Mouse (Mus musculus) megakaryocyte-erythroid progenitor cell, adult 5-6 weeks (primary cell): ENCODE data around the gene Zfp831. TPM values are rescaled to one million over a fixed set of nuclear protein-coding genes. Genes with fewer than 3 reads are reported as not detected.
A peak's percentile ranks its signal among the peaks of the same experiment; 100 is the strongest.

Experiments
- ATAC-seq: replicated peaks from 2 replicates; pipeline ENCODE4 v1.8.0; 2016; ENCODE audit warnings: mild to moderate bottlenecking, inconsistent platforms; ENCODE audit not compliant: severe bottlenecking, poor library complexity, low FRiP score, low TSS enrichment
- total RNA-seq, 2 experiments: library from RNA; stranded (forward) in 1 of 2; stranded (reverse) in 1 of 2; fragments of 200-1000, 215-1000 nt in 1 of 2; fragments of >200 nt in 1 of 2; fragmentation: Nextera tagmentation in 1 of 2; gene quantifications; 2 replicates each; pipeline ENCODE4 v1.2.3; 2014 to 2017

Gene Zfp831
- total RNA-seq, 2 experiments from 2014 or later, result 4.7 to 9.4 TPM

DNA sequence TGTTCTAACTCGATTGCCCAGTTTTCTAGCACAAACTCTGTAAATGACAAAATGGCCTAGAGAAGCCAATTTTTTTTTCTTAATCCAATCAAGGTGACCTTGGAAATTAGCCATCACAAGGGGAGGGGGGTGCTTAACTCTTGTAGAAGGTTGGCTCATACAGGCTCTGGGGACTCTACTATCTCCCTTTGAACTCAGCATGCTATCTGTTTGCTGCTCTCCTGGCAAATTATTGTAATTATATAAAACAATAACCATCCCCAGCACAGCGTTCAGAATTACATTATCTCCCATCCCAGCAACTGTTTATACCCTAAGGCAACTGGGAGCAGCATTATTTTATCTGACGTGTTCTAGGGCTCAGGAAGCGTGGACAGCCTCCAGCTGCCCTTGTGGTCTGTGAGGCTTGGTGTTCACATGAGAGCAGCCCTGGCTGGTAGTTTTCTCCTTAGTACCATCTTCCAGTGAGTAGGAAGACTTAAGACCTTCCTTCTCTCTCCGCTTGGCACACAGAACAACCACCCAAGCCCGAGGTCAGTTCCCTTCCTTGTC is 14.0 kb upstream of the Zfp831 start:
- ATAC-seq, result peak; percentile 79

DNA sequence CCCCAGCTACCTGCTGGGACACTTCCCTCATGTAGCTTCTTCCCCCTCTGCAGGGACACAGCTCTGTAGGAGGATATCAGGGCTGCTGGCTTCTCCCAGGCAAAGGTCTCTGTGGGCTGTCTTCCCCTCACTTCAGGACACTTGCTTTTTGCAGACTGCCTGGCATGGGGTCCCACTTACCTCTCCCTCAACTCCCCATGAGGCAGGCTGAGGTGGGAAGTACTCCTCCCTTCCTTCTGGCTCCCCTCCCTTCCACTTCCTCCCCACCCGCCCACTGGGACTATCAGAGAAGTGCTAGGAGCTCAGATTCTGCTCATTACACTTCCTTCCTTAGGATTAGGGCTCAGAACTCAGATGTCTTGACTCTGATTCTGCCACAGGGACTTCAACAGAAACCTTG is 6.6 kb upstream of the Zfp831 start:
- no peak for ATAC-seq

DNA sequence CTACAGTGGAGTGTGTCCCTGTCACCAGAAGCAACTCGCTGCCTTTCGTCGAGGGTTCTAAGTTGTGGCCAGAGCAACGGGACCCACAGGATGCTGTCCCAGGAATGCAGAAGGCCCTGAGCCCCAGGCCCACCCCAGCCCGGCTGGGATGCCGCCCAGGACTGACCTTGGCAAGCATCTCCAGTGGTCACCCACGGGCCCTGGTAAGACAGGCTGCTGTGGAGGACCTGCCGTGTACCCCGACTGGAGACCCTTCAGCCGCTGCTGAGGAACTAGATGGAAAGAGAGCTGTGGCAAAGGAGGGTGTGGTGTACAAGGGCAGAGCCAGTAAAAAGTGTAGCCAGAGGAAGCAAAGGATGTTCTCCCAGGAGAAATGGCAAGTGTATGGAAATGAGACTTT is 1.6 kb downstream of the Zfp831 start:
- no peak for ATAC-seq

DNA sequence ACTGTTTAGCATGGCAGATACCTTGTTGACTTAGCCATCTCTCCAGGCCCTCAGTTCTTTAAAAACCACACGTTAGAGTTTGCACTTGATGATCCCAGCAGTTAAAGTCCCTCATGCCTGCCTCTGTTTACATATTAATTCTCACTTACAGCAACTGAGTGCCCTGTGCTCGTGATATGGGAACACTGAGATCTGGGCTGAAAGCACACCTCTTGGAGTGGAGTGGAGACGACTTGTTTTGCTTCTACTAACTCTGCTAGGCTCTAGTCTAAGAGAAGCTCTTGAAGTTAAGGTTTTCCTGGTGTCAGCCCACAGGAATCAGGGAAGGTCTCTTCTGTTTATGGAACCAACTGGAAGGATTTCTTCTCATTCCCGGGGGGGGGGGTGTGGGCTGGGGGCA is 9.5 kb downstream of the Zfp831 start:
- no peak for ATAC-seq

DNA sequence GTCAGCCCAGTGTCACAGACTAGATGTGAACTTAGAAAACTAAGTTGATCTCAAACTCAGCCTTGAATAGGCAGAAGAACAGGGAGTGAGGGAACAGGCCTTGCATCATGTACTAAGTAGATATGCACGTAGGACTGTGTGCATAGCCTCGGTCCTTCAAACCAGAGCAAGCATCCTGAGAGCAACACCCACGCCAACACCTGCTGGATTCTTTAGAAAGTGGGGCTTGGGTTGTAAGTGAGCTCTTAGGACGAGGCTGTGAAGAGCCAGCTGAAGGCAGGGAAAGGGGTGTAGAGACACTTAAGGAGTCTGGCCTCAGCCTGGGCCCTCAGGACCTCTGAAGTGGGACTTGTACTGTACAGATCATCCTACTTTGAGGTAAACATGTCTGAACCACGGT is 12.0 kb downstream of the Zfp831 start:
- ATAC-seq, result no peak

DNA sequence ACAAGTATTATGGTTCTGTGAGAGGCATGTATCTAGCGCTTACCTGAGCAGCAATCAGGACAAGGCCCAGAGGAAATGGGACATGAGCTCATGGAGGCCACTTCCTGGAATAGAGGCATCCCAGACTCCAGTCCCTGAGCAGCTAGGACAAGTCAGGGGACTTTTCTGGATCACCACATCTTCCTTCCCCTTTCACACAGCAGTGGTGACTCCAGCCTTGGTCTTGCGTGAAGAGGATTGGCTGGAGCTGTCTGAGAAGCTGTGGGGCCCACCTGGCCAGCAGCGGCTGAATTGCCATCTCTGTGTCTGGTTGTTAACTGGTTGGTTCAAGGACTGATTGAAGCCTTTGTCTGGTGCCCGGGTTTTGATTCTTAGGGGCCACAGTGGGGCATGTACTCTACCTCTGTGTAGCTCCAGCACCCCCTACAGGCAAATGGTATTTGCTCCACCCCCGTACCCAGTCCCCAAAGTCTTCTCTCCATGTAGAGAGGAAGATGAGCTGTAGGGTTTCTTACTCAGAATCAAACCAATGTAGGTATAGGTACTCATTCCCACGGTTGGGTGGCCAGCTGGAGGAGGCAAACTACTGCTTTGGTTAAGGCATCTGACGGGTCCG is 15.0 kb downstream of the Zfp831 start:
- ATAC-seq, result peak; percentile 84

DNA sequence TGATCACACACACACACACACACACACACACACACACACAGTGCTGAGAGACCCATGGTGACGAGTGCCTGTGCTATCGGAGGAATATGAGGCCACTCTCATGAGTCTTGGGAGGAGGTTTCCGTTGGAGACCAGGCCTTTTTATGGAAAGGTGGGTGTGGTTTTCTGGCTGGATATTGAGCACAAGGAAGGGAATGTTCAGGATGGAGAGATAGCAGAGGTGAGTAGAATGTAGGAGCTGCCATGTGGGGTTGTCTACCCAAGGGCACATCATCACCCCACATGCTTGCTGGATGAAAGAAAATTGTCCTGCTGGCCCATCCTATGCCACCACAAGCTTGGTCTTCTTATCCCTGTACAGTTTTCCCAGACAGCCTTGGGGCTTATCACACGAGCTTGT is 16.5 kb downstream of the Zfp831 start:
- no peak for ATAC-seq

DNA sequence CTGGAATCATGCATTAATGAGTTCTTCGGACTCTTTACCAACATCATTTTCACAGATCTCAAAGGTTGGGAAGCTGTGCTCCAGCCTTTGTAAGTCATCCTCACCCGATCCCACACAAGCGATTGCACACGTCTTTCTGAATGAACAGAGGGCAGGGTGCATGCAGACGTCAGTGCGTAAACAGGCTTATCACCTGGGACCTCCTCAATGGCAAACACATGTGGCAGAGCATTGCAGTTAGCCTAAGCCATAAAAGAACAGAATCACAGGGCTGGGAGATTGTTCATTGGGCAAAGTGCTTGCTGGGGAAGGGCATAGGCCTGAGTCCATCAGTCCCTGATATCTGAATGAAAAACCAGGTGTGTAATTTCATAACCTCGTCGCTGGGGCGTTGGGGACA is 17.0 kb downstream of the Zfp831 start:
- no peak for ATAC-seq

DNA sequence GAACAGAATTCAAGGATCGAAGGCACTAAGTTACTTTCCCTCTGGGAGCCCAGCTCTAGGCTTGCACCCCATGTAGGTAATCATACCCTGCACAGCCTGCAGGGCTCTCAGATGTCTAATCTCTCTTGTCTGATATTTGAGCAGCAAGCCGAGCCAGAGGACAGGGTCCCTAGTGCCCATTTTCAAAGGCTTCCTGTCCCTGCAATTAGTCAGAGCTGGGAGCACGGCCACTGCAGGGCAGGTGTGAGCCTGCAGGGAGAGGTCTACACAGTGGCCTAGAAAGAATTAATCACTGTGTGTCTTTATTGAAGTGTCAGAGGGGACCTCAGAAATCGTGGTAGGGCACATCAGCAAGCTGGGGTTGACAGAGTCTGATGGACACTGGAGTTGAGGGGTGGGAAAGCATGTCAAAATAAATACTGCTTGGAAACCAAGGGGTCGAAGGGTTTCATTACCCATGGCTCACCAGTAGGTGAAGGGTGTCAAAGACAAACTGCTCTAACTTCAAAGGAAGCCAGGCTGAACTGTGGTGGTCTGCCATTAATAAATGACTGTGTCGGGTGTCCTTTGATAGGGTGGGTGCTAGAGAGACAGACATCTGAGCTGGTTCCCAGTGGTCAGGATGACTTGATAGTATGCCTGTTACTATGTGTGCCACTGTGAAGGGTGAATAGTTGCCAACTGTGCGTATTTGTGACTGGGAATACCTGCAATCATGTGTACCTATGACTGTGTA is 18.3 kb downstream of the Zfp831 start:
- no peak for ATAC-seq

DNA sequence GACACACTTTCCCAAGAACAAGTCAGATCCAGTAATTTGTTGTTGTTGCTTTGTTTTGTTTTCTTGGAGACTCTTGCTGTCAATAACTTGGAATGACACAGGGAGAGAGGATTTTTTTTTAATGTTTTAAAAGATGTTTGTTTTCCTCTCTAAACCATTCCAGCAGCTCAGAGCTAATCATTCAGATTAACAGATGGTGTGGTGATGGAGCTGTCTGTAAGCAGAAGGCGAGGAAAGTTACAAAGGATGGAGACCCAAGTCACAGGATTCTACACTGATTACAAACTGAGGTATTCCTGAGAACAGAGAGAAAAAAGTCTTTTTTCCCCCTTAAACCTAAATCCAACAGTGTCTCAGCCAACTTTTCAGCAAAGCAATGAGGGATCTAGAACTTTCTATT is 19.3 kb downstream of the Zfp831 start:
- no peak for ATAC-seq

DNA sequence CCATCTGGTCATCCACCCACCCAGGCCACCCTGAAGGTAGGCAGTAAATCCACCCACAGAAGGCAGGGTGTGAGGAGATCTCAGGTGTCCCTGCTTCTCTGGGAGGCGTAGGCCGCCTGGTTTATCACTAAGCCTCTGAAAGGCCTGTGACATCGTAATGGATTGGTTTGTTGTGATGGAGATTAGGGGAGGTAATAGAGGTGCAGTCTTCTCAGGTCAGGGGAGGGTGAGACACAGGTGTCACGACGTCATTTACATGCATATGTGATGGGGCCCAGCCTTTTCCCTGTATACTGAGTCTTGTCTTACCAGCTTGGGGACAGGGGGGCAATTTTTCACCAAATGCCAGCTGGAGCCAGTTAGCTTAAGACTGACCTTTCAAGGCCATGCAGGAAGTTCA is 22.1 kb downstream of the Zfp831 start:
- no peak for ATAC-seq

DNA sequence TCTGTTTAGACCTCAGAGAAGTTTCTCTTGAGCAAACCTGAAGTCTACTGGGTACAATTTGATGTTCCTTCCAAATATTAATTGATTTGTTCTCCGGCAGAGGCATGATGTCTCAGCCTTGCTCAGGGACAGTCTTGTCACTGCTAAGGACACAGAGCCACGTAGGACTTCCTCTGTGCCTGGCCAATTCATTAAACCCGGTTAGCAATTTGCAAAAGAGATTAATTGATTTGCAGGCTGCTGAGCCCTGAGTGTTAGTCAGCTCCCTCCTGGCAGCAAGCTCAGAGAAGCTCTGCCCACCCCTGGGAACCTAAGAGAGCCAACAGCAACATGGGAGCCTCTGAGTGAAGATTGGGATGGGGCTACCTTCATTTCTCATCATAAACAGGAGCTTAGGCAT is 25.5 kb downstream of the Zfp831 start:
- ATAC-seq, result no peak

DNA sequence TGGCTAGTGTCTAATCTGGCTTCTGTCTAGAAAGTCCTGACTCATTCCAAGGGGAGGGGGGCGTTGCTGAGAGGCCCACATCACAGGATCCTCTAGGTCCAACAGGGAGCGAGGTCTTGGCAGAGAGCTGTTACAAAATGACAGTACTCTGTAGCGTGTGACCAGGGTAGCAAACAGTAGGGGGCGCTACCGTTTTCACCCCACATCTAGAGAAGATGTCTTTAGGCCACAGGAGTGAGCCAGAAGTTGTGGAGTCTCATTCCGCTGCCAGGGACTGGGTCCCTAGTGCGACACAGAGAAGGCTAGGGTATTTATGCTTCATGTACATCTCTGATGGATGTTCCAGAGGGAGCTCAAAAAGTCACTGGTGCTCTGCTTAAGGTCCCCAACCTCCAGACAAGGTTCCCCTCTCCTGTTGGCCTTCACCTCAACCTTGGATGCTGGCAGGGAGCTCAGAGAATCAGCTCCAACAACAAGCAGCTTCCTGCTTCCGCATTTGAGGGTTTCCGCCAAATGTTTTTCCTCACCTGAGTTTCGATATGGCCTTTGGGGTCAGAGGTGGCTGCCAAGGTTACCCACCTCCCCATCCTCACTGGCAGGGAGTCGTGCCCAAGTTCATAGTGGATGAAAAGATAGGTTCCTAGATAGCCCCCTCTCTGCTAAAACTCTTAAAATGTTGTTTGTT is 29.3 kb downstream of the Zfp831 start:
- ATAC-seq, result peak; percentile 71

DNA sequence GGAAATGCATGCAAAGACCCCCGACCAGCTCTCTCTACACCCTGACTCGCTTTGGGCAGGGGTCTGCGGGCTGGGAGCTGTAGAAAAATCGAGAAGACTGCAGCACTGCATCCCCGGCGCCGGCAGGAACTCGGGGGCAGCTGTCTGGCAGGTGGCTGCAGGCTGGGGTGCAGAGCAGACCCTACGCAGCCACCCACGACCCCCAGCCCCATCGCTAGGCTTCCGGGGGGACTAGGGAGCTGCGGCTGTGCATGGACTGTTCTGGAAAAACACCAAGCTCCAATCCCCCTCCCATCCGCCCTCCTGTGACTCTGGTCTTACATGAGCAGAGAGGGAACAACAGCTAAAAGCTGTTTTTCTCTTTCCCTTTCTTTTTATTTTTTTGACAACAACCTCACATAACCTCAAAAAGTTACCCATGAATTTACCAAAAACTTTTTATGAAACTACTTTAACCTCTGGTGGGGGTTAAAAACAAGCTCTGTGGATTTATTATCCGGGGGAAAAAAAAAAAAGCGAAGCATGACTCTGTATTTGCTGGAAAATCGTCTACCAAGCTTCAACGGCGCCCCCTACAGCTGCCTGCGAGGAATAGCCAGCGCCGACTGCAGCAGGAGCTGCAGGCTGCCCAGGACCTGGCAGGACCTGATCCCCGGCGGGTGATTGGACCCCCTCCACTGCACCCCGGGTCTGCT is 30.4 kb downstream of the Zfp831 start:
- peak; percentile 69 for ATAC-seq

DNA sequence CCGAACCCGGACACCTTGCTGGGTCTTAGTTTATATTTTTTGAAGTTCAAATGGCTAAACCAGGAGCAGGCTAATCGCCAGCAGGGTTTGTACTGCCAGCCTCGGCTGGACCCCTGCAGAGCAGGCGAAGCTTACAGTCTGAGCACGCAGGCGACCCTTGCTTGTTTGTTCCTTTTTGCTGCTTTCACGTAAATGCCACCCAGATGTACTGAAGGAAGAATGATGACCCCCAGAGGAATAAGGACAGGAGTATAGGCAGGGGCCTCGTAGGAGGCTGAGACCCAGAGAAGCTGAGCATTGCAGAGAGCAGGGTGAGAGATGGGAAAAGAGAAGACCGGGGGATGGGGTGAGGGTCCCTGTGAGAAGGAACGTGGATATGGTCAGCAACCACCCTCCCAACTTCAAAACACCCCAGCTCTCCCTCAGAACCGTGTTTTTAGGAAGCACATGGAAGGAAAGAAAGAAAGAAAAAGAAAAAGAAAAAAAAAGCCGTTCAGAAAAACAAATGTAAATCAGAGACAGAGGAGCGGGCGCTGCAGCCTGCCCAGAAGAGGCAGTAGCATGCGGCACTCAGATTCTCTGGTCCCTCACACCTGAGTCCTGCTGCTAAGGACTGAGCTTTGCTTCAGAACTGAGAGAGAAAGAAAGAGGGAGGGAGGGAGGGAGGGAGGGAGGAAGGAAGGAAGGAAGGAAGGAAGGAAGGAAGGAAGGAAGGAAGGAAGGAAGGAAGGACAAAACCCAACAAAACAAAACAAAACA is 31.1 kb downstream of the Zfp831 start:
- no peak for ATAC-seq

DNA sequence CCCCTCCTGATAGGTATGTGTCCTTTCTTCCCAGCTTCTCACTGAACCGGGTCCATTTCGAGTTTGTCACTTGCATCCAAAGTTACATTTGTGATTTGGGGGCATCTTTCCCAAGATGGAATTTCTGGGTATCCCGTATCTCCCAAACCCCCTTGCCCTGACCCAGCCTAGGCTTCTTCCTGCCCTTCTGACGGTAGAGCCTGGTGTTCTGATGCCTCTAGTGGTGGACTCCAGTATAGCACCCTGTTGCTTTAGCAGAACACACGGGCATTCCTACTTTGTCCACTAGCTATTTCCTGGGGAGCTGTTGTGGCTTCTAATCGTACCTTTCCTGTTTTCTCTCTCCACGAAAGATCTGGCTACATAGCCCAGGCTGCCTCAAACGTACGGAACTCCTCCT is 32.3 kb downstream of the Zfp831 start:
- peak; percentile 75 for ATAC-seq

DNA sequence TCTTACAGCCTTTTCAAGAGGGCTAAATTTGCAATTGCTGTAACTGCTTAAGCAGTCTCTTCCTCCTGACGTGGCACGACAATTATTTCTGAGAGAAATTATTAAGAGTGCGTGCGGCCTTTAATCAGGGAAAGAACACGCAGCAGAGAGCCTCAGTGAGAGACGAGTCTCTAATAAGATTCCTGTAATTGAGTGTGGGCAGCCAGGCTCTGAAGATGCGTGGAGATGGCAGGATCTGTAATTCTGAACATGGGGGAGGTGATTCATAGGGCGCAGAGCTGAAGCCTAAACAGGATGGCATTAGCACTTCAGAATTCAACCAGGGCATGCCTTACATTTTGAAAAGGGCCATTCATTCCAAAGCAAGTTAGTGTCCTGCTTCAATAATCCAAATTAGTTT is 58.0 kb downstream of the Zfp831 start:
- ATAC-seq, result no peak

DNA sequence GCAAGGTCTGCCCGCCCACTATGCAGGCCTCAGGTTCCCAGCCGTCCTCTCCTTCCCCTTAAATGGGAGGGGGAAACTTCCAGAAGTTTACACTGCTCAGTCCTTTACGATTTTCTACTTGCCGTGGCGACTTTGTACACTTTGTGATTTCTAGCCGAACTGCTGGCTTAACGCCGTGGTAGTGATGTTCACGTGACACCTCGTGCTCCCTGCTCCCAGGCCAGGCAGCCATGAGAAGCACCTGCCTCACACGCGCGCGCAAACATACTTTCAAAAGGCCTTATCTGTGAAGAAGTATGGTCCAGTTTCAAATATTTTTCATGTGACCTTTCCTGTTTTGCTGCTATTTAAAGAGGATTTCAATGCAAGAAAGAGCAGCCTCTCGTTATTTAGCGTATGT is 63.8 kb downstream of the Zfp831 start:
- no peak for ATAC-seq

DNA sequence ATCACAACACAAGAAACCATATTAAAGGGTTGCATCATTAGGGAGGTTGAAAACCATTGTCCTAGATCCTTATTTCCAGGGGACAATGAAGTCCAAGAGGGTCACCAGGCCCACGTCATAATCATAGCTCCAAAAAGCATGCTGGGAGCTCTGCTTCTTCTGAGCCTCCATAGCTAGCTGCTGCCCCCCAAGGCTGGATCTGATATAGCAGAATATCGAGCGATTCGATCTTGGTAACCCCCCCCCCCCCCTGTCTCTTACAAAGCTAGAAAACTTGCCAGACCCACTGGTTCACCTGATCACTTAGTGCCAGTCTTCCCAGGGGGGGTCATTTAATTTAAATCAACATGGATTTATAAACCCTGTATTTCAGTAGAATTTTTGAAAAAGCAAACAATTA is 65.3 kb downstream of the Zfp831 start:
- ATAC-seq, result no peak
